Mouse (Mus musculus) hindbrain, embryonic 13.5 days (tissue): Measurements from ENCODE around the gene Abcb1a. TPM values are rescaled to one million over a fixed set of nuclear protein-coding genes. Genes with fewer than 3 reads are reported as not detected.
"Not testable (repeated sequence)": the region's sequence is repeated elsewhere in the genome, so short reads cannot be mapped to it uniquely, and the experiment has no call there.

ENCODE experiments used
- ATAC-seq: fragments of 200-750 bp; cut with Nextera tagmentation; 2 replicates; pipeline ENCODE4 v1.8.0; 2017; ENCODE audit warnings: moderate TSS enrichment; ENCODE audit not compliant: low FRiP score
- H3K27ac ChIP-seq: fragments of 300-500 bp; sonication (generic); 2 replicates; pipeline ENCODE4 v1.5.1; 2015; ENCODE audit warnings: inconsistent platforms, mild to moderate bottlenecking, moderate library complexity
- H3K27me3 ChIP-seq: fragments of 300-500 bp; sonication (generic); 2 replicates; pipeline ENCODE4 v1.6.1; 2015; ENCODE audit warnings: mild to moderate bottlenecking, inconsistent platforms
- H3K36me3 ChIP-seq: fragments of 300-500 bp; sonication (generic); 2 replicates; pipeline ENCODE4 v1.6.1; 2015; ENCODE audit warnings: mild to moderate bottlenecking, inconsistent platforms
- H3K4me1 ChIP-seq: fragments of 300-500 bp; sonication (generic); replicated peaks from 2 replicates; pipeline ENCODE4 v1.6.1; 2015; ENCODE audit warnings: inconsistent platforms
- H3K4me2 ChIP-seq: fragments of 300-500 bp; sonication (generic); 2 replicates; pipeline ENCODE4 v1.6.1; 2015; ENCODE audit warnings: inconsistent platforms, mild to moderate bottlenecking, moderate library complexity
- H3K4me3 ChIP-seq: fragments of 300-500 bp; sonication (generic); 2 replicates; pipeline ENCODE4 v1.5.1; 2015; ENCODE audit warnings: mild to moderate bottlenecking, inconsistent platforms
- H3K9ac ChIP-seq: fragments of 300-500 bp; sonication (generic); 2 replicates; pipeline ENCODE4 v1.6.1; 2015; ENCODE audit warnings: mild to moderate bottlenecking, inconsistent platforms
- H3K9me3 ChIP-seq: fragments of 300-500 bp; sonication (generic); 2 replicates; pipeline ENCODE4 v1.6.1; 2016; ENCODE audit warnings: inconsistent platforms
- WGBS: fragments of 180-500 bp; shearing (Covaris S2); methylation state at CpG from one replicate; pipeline ENCODE4 v1.1.7; 2015; 5-methylcytosine and 5-hydroxymethylcytosine counted together
- polyA plus RNA-seq: library from polyadenylated mRNA; unstranded; fragments of >200 nt; fragmentation: Nextera tagmentation; extraction: Ambion mirVana; gene quantifications from 2 replicates; pipeline ENCODE4 v1.2.1, GENCODE M21; 2015

Gene Abcb1a
- polyA plus RNA-seq, 1 experiment from 2014 or later = 1.5 TPM

DNA sequence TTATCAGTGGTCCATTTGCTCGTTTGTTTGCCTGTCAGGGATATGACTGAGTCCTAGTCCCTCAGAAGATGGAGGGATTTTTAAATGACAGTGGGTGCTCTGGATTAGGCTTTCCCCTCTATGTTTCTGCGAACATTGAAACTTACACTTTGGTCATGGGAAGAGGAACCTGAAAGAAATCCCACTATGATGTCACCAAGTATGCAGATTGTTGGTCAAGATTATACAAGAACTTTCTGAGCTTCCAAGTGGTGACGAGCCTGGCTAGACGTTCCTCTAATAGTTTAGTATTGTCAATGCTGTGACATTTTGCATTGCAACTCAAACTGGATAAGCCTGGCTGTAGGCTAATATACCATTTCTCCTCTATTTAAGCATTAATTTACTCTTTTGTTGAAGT lies 76.5 kb downstream of the Abcb1a start:
- Histone ChIP-seq H3K9me3 (no peaks in the 10 kb centered on the region), H3K27me3 (no peaks in the 10 kb centered on the region), H3K4me3 (no peak overlapping the region), H3K4me2 (no peak overlapping the region), H3K9ac (no peak overlapping the region), H3K36me3 (no peaks in the 10 kb centered on the region), H3K4me1 (no peaks in the 10 kb centered on the region), H3K27ac (no peak overlapping the region)
- WGBS = 82% methylated on average over 4 of the region's 4 CpGs
- no peak for ATAC-seq

DNA sequence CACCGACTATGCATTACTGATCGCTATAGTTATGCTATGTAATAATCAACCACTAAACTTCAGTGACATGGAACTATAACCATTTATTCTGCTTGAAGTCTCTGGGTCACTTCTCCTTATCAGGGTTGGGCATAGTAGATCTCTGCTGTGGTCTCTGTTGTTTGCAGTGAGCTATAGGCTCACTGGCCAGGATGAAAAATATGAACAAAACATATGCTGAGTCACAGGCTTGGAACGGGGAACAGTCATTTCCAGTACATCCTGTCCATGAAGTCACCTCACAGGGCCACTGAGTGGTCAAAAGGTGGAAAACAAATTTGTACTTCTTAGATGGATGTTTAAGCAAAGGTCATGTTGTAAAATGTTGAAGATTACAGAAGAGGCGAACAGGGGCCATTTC lies 77.2 kb downstream of the Abcb1a start:
- Histone ChIP-seq H3K9me3 (no peaks in the 10 kb centered on the region), H3K4me3 (no peak overlapping the region), H3K4me1 (no peaks in the 10 kb centered on the region), H3K4me2 (no peak overlapping the region), H3K36me3 (no peaks in the 10 kb centered on the region), H3K27ac (no peak overlapping the region), H3K27me3 (no peaks in the 10 kb centered on the region), H3K9ac (no peak overlapping the region)
- 96% methylated on average over 4 of the region's 4 CpGs for WGBS
- ATAC-seq = no peak

DNA sequence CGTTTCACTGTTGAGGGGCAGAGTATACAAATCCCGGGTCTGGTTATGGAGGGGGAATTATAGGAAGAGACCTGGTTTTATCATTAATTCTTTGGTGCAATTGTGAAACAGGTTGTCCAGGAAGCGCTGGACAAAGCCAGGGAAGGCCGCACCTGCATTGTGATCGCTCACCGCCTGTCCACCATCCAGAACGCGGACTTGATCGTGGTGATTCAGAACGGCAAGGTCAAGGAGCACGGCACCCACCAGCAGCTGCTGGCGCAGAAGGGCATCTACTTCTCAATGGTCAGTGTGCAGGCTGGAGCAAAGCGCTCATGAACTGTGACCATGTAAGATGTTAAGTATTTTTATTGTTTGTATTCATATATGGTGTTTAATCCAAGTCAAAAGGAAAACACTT lies 87.4 kb downstream of the Abcb1a start:
- not testable (repeated sequence) for H3K36me3 ChIP-seq, H3K4me3 ChIP-seq, H3K4me2 ChIP-seq, H3K4me1 ChIP-seq, H3K9me3 ChIP-seq, H3K9ac ChIP-seq, H3K27me3 ChIP-seq, ATAC-seq, H3K27ac ChIP-seq
- 94% methylated on average over 13 of the region's 13 CpGs for WGBS

DNA sequence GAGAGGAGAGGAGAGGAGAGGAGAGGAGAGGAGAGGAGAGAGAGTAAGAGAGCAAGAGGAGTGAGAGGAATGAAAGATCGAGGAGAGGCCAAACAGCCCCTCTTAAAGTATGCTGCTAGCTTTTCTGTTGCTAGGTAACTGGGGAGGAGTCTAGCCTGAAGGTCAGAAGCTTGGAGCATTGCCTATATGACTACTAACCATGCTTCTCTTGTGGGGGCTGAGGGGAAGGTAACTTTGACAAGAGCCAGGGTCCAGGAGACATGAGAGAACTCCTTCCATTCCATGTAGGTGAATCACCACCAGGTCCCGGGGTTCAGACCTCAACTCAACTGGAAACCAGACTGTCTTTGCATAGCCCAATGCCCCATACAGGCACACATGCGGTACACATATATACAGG lies 113.0 kb downstream of the Abcb1a start:
- WGBS = 72% methylated on average over 3 of the region's 3 CpGs
- Histone ChIP-seq H3K27me3 (no peaks in the 10 kb centered on the region), H3K9me3 (no peaks in the 10 kb centered on the region), H3K4me1 (no peaks in the 10 kb centered on the region), H3K27ac (no peak overlapping the region), H3K4me3 (no peak overlapping the region), H3K9ac (no peak overlapping the region), H3K4me2 (no peak overlapping the region), H3K36me3 (no peaks in the 10 kb centered on the region)
- ATAC-seq = no peak

DNA sequence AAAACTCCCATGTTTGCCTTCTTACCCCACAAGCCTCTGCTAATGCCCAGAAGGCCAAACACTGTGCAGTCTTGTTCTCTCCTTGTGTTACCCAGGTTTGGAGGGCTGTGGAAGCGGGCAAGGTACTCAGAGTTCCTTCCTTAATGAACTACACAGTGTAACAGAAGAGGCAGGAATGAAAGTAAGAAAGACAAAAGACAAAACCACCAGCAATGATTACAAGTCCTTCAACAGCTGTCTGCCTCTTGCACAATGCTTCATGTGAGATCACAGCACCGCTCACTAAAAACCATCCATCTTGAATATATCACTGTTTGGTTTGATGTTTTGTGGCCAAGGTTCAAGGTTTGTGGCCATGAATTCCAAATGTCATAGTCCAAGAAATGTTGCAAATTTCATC lies 118.4 kb downstream of the Abcb1a start:
- Histone ChIP-seq H3K4me3 (no peak overlapping the region), H3K27me3 (no peaks in the 10 kb centered on the region), H3K4me2 (no peak overlapping the region), H3K36me3 (no peaks in the 10 kb centered on the region), H3K4me1 (no peaks in the 10 kb centered on the region), H3K9me3 (no peaks in the 10 kb centered on the region), H3K27ac (no peak overlapping the region), H3K9ac (no peak overlapping the region)
- no peak for ATAC-seq
- WGBS = 89% methylated on average over 2 of the region's 2 CpGs

DNA sequence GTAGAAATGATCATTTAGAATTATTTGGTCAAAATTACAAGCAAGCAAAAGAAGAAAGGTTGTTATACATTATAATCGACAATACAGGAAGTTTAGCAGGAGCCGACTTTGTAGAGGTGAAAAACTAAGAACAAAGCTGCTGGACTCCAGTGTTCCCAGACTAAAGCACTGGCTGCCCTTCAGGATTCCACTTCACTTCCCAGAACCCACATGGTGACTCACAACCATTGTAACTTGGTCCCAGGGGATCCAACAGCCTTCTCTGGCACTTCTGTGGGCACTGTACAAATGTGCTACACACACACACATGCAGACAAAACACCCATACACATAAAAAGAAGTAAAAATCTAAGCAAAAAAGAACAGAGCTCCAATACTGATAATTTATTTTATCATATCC lies 118.9 kb downstream of the Abcb1a start:
- no peaks in the 10 kb centered on the region for H3K9me3 ChIP-seq
- H3K4me1 ChIP-seq = no peaks in the 10 kb centered on the region
- no peak overlapping the region for H3K4me2 ChIP-seq
- no peaks in the 10 kb centered on the region for H3K27me3 ChIP-seq
- no peak for ATAC-seq
- H3K4me3 ChIP-seq = no peak overlapping the region
- no peaks in the 10 kb centered on the region for H3K36me3 ChIP-seq
- WGBS = 87% methylated on average over 2 of the region's 2 CpGs
- no peak overlapping the region for H3K9ac ChIP-seq
- no peak overlapping the region for H3K27ac ChIP-seq

DNA sequence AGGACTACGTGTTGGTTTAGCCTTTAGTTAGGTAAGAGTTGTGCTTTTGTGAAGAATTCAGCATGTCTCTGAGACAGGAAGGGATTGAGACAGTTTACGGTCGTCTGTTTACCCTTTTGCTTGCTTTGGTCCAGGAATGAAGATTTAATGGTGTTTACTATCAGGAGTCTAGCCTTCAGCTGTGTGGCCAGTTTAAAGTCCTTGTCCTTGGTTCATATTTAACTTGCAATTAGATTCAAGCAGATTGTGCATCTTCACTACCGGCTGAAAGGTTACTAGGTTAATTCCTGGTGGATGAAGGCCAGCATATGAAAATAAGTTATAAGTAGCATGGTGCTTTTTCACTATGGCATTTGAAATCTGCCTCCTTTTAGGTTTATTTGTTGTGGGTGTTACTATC lies 132.4 kb downstream of the Abcb1a start:
- Histone ChIP-seq H3K9ac (no peak overlapping the region), H3K9me3 (no peaks in the 10 kb centered on the region), H3K4me1 (no peaks in the 10 kb centered on the region), H3K27ac (no peak overlapping the region), H3K4me2 (no peak overlapping the region), H3K36me3 (no peaks in the 10 kb centered on the region), H3K27me3 (peaks cover 9% of the 10 kb centered on the region; the same call in 1 of the 2 replicates), H3K4me3 (no peak overlapping the region)
- ATAC-seq = no peak
- 81% methylated on average over 4 of the region's 4 CpGs for WGBS

Other genes starting within 250 kb of the Abcb1a start
- 14.8 and 16.5 TPM in 2 replicates for gene Dbf4, start 237.4 kb upstream of the Abcb1a start, polyA plus RNA-seq
- gene Slc25a40, start 237.2 kb upstream of the Abcb1a start, polyA plus RNA-seq = 6.8 and 7.4 TPM in 2 replicates
- gene Rundc3b, start 37.1 kb upstream of the Abcb1a start, polyA plus RNA-seq = 34.4 and 35.9 TPM in 2 replicates
- gene Abcb1b, start 138.1 kb downstream of the Abcb1a start, polyA plus RNA-seq = 0.23 and 0.87 TPM in 2 replicates
- 0.74 and 0.95 TPM in 2 replicates for gene Abcb4, start 233.6 kb downstream of the Abcb1a start, polyA plus RNA-seq